Mouse (Mus musculus) lung, adult 18-20 months (tissue): ENCODE results near the gene Adora3.
"Not testable (repeated sequence)": the region's sequence is repeated elsewhere in the genome, so short reads cannot be mapped to it uniquely, and the experiment has no call there.

Experiments used
- DNase-seq, 2 experiments: peaks; one replicate each; pipeline ENCODE4 v3.0.0; 2022; ENCODE audit warnings: mixed read lengths in 2 of 2

The Adora3 gene

GRCm38 (mm10) chr3:105904721-105905120 lies 34.1 kb downstream of the Adora3 start:
- peak in 1 of 2 experiments; percentile 3 for DNase-seq

GRCm38 (mm10) chr3:105907956-105908655 lies 37.4 kb downstream of the Adora3 start:
- DNase-seq, result peak in 1 of 2 experiments; percentile 2

- DNase-seq, result peak in 1 of 2 experiments; percentile 2
Measured at GRCm38 (mm10) chr3:105908976-105909375, 38.3 kb downstream of the Adora3 start.

DNA sequence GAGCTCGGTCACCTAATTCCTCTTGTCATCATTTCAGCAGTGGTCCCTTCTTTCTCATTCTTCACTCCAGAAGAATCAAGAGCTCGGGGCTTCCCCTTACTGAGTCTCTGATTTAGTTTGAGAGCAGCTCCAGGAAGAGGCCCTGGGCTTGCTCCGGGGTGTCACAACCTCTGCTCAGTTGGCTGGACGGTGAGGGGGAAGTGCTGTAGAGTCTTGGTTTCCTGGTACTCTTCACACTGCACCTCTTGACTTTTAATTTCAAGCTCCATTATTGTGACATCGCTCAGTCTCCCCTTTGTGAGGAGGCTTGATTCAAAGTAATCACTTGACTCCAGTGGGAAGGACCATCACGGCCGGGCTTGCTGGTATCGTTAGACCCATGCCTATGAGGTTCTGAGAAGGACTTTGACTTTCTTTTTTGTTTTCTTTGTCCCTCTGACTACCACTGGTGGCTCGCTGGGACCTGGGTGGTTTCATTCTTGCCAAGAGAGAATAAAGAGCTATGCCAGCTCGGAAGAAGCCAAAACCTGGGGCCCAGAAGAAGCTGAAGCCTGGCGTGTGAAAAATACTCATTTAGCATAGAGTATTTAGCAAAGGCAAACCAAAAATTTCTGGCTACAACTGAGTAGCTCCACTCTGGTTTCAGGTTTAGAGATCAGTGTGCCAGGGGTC lies 40.0 kb downstream of the Adora3 start:
- DNase-seq, result peak; percentile 66 to 76

DNA sequence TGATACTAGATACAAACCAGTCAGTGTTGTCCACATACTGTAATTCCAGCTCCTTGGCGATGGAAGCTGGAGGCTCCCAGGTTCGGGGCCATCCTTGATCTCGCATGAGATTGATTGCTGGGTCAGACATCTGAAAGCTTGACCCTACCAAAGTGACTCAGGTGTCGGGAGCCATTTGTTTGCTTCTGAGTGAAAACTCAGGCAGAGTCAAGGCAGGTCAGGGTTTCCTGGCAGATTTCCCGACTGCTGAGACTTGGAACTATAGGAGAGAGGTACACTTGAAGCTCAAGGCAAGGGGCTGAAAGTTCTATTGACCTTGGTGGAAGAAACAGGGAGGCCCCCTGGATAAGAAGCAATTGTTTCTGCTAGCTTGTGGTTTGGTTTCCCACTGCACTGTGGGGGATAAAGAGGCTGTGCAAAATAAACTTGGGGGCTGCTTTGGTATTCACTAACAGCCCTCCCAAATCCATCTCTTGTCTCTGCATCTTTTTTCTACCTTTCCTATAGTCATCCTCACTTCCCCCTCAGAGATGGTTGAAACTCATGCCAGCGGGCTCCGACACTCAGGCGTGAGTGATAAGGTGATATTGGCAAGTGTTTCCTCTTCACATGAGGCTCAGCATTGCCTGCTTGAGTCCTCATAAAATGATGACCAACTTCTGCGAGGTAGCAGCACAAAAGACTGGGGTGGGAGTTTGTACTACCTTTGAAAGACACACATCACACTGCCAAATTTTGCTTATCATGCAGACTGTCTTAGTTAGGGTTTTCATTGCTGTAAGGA lies 41.6 kb downstream of the Adora3 start:
- DNase-seq, result no peak

DNA sequence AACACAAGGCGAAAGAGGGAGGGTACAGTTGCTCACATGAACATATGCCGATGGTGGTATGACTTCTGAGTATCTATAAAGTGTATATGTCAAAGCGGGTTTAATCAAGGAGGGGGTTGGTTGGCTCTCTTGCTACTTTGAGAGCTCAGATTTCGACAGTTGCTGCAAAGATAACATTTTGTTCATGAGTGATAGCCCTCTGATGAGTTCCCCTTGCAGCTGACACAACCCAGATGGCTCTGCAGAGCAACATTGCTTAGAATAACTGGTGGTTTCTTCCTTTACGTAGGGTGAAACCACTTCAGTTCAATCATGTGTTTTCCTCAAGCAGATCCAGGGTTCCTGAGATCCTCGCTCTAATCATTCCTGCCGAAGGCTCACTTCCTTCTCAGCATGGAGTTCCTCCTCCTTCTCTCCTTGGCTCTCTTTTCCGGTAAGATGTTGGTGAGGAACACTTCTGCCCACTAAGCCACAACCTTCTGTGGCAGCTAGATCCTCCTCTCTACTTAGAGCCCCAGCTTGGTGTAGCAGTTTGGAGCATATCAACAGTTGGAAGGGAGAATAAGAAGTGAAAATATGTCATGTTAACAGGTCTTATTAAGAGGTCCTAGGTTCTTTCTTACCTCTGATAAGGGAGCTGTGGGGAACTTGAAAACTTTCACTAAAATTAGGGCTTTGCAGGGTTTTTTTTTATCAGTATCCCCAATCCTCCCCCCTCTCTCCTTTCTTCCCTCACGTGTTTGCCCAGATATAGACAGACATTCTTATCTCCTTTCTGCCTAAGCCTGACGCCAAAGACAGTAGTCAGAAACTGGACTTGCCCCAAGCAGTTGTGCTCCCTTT lies 43.4 kb downstream of the Adora3 start:
- no peak for DNase-seq

DNA sequence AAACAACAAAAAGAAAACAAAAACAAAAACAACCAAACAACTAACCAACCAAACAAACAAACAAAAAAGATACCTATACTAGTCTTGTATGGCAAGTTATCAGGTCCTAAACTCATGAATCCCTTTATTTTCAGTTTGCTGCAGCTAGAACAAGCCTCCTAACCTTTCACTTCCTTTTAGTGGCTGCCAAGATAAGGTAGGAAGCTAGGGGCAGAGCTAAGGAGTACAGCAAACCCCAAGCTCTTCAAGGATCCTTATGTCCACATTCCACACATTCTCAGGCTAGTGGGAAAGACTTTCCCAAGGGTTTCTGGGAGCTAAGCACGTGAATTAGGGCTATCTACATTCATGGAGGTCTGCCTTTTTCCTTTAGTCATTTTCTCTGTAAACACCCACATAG lies 44.6 kb downstream of the Adora3 start:
- peak in 1 of 2 experiments; percentile 64 for DNase-seq

DNA sequence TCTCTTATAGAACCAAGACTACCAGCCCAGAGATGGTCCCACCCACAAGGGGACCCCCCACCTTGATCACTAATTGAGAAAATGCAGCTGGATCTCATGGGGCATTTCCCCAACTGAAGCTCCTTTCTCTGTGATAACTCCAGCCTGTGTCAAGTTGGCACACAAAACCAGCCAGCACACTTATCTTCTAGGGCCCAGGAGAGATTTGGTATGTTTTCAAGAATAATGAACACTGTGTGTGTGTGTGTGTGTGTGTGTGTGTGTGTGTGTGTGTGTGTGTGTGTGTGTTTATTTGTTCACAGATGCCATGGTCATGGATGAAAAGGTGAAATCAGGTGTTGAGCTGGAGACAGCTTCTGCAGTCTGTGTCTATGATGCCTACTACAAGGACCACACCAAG lies 45.8 kb downstream of the Adora3 start:
- not testable (repeated sequence) for DNase-seq

DNA sequence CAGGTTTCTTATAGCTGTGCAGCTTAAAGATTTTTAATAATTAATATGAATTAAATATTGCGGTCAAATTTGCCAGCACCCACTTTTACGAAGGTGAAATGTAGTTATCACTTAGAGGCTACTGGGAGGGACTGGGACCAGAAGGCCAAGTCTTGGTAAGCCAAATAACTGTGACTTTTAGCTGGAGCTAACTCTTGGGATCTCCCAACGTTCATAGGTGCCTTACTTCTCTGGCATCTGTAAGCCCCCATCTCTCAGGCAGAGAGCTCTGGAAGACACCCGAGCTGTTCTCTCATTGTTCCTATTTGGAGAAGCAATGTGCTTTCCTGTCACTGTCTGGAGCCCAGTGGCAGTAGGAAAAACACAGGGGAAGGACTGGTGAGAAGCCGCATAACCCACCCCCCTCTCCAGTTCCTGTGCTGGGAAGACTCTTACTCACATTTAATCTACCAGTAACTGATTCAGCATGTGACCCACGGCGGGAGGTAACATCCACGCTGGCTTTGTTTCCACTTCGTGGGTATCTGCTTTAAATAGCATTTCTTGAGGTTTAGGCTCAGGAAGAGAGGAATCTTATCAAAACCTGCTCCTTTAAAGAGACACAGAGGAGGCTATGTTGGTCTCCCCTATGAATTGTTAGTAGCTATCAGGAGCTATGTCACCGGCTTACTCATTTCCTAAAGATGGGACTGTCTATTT lies 47.1 kb downstream of the Adora3 start:
- no peak for DNase-seq

GRCm38 (mm10) chr3:105918355-105918745 lies 47.7 kb downstream of the Adora3 start:
- no peak for DNase-seq

DNA sequence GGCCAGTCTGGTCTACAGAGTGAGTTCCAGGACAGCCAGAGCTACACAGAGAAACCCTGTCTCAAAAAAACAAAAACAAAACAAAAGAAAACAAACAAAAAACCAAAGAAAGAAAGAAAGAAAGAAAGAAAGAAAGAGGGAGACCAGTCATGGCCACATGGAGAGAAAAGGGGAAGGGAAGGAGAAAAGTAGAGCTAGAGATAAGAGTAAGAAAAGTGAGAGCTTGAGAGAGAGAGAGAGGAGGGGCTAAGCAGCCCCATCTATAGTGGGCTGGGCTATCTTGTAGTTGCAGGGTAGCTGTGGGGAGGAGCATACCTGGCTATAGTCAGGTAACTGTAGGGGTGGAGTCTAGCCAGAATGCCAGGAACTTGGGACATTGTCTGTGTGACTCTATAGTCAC lies 50.1 kb downstream of the Adora3 start:
- not testable (repeated sequence) for DNase-seq

DNA sequence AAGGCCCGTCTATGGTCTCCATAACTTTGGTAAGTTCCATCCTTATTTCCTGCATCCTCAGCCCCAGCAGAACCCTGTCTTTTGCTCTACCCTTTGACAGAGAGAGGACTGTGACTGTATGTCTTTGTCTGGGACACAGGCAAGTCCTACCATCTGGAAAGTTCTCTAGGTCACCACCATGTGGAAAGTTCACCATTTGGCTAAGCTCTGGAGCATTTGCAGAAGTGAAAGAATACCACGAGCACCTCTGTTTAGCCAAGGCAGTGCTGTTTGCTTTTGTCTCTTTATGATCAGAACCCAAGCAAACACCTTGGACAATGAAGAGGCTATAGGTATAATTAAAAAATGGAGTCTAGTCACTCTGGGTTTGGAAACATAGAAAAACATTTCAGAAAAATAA lies 51.3 kb downstream of the Adora3 start:
- DNase-seq, result no peak

DNA sequence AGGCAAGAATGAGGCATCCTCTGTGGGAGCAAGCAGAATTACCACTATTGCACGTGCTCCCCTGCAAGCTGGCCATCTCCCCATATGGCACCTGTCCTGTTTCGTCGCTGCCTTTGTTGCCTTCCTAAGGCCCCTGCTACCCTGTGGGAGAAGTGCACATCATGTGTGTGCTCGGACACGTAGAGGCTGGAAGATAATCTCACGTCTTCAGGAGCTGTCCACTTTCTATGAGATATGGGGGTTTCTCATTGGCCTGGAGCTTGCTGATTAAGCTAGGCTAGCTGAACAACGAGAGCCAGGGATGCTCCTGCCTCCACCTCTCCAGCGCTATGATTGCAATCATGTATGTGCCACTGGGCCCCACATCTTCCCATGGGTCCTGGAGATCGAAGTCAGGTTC lies 54.0 kb downstream of the Adora3 start:
- no peak for DNase-seq

DNA sequence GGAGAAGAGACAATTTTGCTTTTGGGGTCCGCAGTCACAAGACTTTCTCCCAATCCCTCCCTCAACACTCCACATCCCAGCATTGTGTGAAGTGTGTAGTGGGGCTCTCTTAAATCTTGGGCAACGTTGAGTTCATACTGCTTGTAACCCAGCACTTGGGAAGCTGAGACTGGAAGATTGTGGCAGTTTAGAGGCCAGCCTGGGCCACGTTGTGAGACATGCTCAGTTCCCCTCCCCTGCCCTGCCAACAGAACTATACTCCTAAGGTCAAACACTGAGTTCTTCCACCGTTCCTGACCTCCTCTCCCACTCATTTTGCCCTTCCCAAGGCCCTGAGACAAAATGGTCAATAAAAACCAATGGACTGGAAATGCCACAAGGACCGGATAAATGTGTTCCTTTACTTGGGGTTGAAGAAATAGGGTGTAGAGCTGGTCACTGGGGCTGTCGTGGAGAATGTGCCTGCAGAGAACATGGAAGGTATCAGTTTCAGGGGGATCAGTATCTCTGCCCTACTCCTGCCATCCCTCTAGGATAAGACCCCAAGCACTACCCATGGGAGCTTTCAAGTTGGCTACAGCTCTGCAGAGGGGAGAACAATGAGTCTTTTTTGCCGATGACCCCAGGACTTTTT lies 57.0 kb downstream of the Adora3 start:
- no peak for DNase-seq

GRCm38 (mm10) chr3:105928195-105928569 lies 57.5 kb downstream of the Adora3 start:
- DNase-seq, result no peak

DNA sequence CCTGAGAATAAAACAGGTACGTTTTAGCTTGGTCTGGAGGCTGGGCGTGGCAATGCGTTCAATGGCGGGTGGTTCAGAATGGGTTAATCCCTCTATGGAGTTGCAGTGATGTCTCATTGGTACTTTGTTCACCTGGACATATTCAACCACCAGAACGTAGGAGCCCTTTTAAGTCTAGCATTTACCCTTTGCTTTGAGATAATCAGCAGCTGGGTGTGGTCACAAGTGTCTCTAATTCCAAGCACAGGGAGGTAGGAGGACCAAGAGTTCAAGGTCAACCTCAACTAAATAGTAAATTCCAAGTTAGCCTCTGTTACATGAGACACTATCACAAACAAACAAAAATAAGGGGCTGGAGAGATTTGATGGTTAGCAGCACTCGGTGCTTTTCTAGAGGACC lies 58.1 kb downstream of the Adora3 start:
- no peak for DNase-seq

GRCm38 (mm10) chr3:105929821-105930220 lies 59.2 kb downstream of the Adora3 start:
- no peak for DNase-seq

DNA sequence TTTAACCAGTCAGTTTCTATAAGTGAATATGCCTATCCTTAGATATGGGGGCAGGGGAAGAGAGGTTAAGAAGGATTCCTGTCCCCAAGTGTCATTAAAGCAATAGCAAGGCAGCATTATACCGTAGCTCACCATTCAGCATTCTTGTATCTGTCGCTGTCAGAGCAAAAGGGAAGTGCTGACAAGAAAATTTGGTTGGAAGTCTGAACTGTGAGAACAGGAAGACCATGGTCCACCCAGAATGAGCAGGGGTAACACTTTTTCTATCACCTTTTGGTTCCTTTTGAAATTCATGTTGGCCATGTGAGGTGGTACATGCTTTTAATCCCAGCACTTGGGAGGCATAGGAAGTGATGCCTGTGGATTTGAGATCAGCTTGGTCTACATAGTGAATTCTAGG lies 60.4 kb downstream of the Adora3 start:
- no peak for DNase-seq

DNA sequence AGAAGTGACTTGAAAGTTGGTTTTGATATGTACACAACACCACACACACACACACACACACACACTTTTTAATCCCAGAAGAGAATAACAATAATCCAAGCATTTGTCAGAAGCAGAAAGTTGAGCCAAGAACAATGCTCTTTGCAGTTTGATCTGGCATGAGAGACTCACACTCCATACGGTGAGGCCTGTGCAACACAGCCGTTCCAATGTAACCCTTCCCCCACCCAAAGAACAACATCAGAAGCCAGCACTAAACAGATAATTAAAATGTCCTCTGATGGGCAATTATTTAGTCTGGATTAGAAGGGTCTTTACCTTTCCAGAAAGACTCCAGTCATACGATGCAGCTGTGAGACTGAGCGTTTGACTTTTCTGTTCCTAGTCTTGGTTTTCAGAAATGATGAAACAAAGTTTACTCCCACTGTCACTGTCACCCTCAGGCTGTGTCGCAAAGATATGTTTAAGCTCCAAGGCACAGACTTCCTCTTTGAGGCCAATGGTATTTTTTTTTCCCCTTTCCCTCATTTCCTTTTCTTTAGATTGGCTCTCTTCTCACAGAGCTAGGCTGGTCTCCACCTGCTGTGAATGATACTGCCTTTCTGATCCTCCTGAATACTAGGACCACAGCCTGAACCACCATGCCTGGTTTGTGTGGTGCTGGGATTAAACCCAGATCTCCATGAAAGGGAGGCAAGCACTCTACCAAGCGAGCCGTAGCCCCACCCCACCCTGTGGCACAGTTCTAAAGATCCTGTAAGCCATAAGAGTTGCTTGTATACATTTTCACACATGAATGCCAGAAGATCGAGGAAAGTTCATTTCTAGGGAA lies 61.8 kb downstream of the Adora3 start, which contains the start of gene I830077J02Rik:
I830077J02Rik (minus strand) TSS at position 425 of the 832 bp plus-strand sequence.
- no peak for DNase-seq

DNA sequence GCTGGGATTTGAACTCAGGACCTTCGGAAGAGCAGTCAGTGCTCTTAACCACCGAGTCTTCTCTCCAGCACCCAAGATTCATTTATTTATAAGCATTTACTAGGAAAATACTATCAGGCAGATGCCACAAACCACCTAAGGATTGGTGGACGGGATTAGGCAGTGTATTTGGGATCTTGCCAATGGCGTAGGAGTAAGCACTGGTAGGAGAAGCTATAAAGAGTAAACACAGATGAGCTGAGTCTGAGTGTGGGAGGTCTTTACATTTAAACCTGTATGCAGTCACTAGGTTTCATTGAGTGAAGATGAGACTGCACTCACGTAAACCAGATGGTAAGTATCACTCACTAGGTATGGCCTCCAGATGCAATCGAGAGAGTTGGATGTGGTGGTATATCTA lies 63.3 kb downstream of the Adora3 start:
- no peak for DNase-seq

DNA sequence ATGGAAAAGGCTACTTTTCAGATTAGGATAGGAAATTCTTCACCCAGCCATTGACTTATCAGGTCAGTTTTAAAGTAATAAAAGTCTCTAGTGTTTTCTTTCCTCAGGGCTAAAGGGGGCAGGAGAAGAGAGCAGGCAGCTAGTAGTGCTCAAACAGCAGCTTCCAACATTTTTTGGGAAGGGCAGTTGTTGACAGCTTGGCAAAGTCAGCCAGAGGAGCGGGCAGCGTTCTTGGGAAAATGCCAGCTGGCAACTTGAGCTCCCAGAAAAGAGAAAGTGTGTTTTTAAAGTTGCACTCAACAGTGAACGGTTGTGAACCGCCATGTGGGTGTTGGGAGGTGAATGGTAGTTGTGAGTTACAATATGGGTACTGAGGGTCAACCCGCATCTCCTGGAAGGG lies 64.4 kb downstream of the Adora3 start:
- DNase-seq, result peak; percentile 64 to 69
